Mouse (Mus musculus) ES-E14 (cell line): ENCODE measurements around the gene Bcl2l1. TPM values are rescaled to one million over a fixed set of nuclear protein-coding genes. Genes with fewer than 3 reads are reported as not detected.

Experiments used
- DNase-seq: peaks from one replicate; pipeline ENCODE4 v3.0.0-alpha.2; 2013; ENCODE audit warnings: low read depth, low spot score
- H3K27ac ChIP-seq: 2 replicates; pipeline ENCODE4 v1.5.1; 2012; ENCODE audit warnings: low read depth, mild to moderate bottlenecking, low read length, moderate library complexity, mixed read lengths; ENCODE audit not compliant: poor library complexity, insufficient read depth, severe bottlenecking
- H3K36me3 ChIP-seq: 2 replicates; pipeline ENCODE4 v1.6.1; 2012; ENCODE audit warnings: mild to moderate bottlenecking, low read length, moderate library complexity, mixed read lengths; ENCODE audit not compliant: control insufficient read depth, poor library complexity, insufficient read depth, severe bottlenecking
- H3K4me1 ChIP-seq, 2 experiments: fragments of 150-350 bp in 1 of 2; sonication (generic) in 1 of 2; 2 replicates each; pipeline ENCODE4 v1.6.1; 2012; ENCODE audit warnings: low read length in 2 of 2, mild to moderate bottlenecking in 1 of 2, mixed read lengths in 1 of 2; ENCODE audit not compliant: control insufficient read depth in 2 of 2, insufficient read depth in 2 of 2, poor library complexity in 1 of 2
- H3K4me3 ChIP-seq, 2 experiments: fragments of 150-350 bp in 1 of 2; sonication (generic) in 1 of 2; 2 replicates each; pipeline ENCODE4 v1.5.1; 2012; ENCODE audit warnings: low read length in 2 of 2, low read depth in 1 of 2, mild to moderate bottlenecking in 1 of 2, mixed read lengths in 1 of 2; ENCODE audit not compliant: insufficient read depth in 1 of 2, poor library complexity in 1 of 2, severe bottlenecking in 1 of 2
- H3K9ac ChIP-seq: 2 replicates; pipeline ENCODE4 v1.6.1; 2012; ENCODE audit warnings: low read depth, mild to moderate bottlenecking, low read length, mixed read lengths; ENCODE audit not compliant: poor library complexity, insufficient read depth, severe bottlenecking
- H3K9me3 ChIP-seq: fragments of 150-350 bp; sonication (generic); 2 replicates; pipeline ENCODE4 v1.6.1; 2012; ENCODE audit warnings: low read depth, mild to moderate bottlenecking, low read length; ENCODE audit not compliant: control insufficient read depth, insufficient read depth
- CHD2 ChIP-seq: IDR thresholded peaks from 2 replicates; pipeline ENCODE4 v1.6.1; 2014; ENCODE audit warnings: mild to moderate bottlenecking, low read depth, low read length, inconsistent platforms
- HCFC1 ChIP-seq: IDR thresholded peaks from 2 replicates; pipeline ENCODE4 v1.6.1; 2012; ENCODE audit warnings: low read length, inconsistent platforms, borderline replicate concordance; ENCODE audit not compliant: insufficient read depth
- MAFK ChIP-seq: IDR thresholded peaks from 2 replicates; pipeline ENCODE4 v1.6.1; 2014; ENCODE audit warnings: mild to moderate bottlenecking, low read depth, low read length, inconsistent platforms; ENCODE audit not compliant: insufficient read depth
- ZC3H11A ChIP-seq: IDR thresholded peaks from 2 replicates; pipeline ENCODE4 v1.6.1; 2012; ENCODE audit warnings: low read depth, mild to moderate bottlenecking, inconsistent platforms, low read length, borderline replicate concordance
- ZNF384 ChIP-seq: IDR thresholded peaks from 2 replicates; pipeline ENCODE4 v1.6.1; 2012; ENCODE audit warnings: low read depth, low read length, inconsistent platforms
- in situ Hi-C, 2 experiments: fragments of 600-800 bp; cut with MboI; formaldehyde crosslinking; loops; one replicate each; pipeline ENCODE4 v1.15.1; 2025; ENCODE audit warnings: low sequenced_read_pairs in 2 of 2, inconsistent platforms in 1 of 2; ENCODE audit not compliant: unreplicated experiment in 2 of 2
- total RNA-seq: library from RNA; depleted of rRNA; stranded (reverse); fragments of 300-350 nt; gene quantifications from 2 replicates; pipeline ENCODE4 v1.2.3, GENCODE M21; 2012

The Bcl2l1 gene
- total RNA-seq, 1 experiment: 34.9 TPM

DNA sequence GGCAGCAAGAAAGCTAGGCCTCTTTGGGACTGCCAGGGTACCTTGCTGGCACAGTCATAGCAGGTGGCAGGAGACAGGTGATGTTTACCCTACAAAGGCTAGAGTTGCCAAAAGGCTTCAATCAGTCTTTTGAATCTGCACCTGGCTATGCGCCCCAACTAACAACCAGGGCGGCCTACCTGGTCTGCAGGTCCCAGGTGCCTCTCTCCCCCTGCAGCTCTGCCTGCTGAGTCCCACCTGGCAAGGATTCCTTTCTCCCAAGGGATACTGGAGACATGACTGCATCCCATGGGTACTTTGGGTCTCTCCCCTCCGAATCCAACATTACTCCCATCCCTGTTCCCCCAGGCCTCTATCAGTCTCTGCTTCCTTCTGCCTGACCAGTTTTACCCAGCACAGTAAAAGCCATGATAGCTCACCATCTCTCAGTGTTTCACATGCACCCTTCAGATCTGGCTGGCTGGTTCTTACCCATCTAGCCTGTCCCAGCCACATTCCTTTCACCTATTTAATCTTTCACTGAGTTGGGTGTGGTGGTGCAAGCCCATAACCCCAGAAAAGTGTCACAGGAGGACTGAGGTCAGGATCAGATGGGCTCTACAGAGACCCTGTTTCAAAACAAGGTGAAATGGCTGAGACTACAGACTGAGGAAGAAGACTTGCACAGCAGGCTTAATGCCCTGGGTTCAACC, 14.7 kb downstream of the Bcl2l1 start:
- DNase-seq: no peak
- no peak overlapping the region for H3K9ac ChIP-seq
- no peaks in the 10 kb centered on the region for H3K36me3 ChIP-seq

GRCm38 (mm10) chr2:152815879-152816656, 15.5 kb downstream of the Bcl2l1 start:
- Histone ChIP-seq H3K9ac (no peak overlapping the region), H3K4me3 (no peak overlapping the region), H3K36me3 (no peaks in the 10 kb centered on the region), H3K4me1 (peaks cover 15 to 26% of the 10 kb centered on the region in 2 experiments), H3K9me3 (no peaks in the 10 kb centered on the region), H3K27ac (no peak overlapping the region)
- no peak for DNase-seq
- in situ Hi-C loops: no loop called here
- TF ChIP-seq CHD2 (no peak), HCFC1 (no peak), ZNF384 (no peak), ZC3H11A (no peak), MAFK (no peak)

More for the DNA sequence above, 14.7 kb downstream of the Bcl2l1 start:
- peaks cover 18 to 31% of the 10 kb centered on the region in 2 experiments for H3K4me1 ChIP-seq
- H3K27ac ChIP-seq: no peak overlapping the region
- TF ChIP-seq MAFK: no peak
- TF ChIP-seq ZC3H11A: no peak
- TF ChIP-seq CHD2: no peak
- in situ Hi-C loops: no loop called here
- H3K4me3 ChIP-seq: no peak overlapping the region
- no peaks in the 10 kb centered on the region for H3K9me3 ChIP-seq

DNA sequence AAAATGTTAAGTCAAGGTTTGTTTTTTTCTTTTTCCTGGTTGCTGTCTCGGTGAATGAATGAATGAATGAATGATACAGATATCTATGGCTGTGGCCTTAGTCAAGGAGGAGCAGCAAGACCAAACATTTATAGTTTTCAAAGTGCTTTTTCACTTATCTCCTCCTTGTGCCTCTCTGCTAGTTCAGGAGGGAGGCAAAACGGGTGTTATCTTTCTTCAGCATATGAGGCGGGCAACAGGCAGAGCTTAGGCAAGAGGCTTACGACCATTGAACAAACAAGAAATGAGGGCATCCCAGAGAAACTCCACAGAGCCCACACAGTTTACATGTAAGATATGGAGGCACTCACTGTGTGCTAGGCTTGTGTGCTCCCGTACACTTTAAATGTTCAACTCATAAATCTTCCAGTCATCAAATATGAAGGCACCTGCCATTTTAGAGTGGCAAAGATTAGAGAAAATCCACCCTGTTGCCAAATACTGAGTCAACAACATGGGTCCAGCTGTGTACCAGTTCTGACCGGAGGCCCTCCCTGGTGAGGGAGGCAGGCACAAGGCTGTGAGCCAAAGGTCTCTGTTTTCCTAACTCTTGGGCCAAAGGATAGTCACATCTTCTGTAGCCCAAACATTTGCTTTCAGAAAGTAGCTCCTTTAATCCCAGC, 17.2 kb downstream of the Bcl2l1 start:
- Histone ChIP-seq H3K27ac (no peak overlapping the region), H3K9me3 (no peaks in the 10 kb centered on the region), H3K36me3 (no peaks in the 10 kb centered on the region; the same call in 1 of the 2 replicates), H3K4me1 (peaks cover 11 to 30% of the 10 kb centered on the region in 2 experiments), H3K9ac (no peak overlapping the region), H3K4me3 (no peak overlapping the region)
- no peak for DNase-seq
- in situ Hi-C loops: no loop called here
- no peak for TF ChIP-seq CHD2
- TF ChIP-seq HCFC1: no peak
- TF ChIP-seq ZC3H11A: no peak
- TF ChIP-seq ZNF384: no peak
- TF ChIP-seq MAFK: no peak

GRCm38 (mm10) chr2:152813232-152813631, 18.3 kb downstream of the Bcl2l1 start:
- Histone ChIP-seq H3K9me3 (no peaks in the 10 kb centered on the region), H3K4me1 (peaks cover 11 to 33% of the 10 kb centered on the region in 2 experiments), H3K36me3 (no peaks in the 10 kb centered on the region; the same call in 1 of the 2 replicates), H3K4me3 (no peak overlapping the region), H3K27ac (no peak overlapping the region), H3K9ac (no peak overlapping the region)
- TF ChIP-seq ZC3H11A: no peak
- no peak for TF ChIP-seq HCFC1
- TF ChIP-seq CHD2: no peak
- TF ChIP-seq MAFK: no peak
- no peak for TF ChIP-seq ZNF384
- in situ Hi-C loops: no loop called here
- DNase-seq: no peak
